Mouse (Mus musculus) embryonic facial prominence, embryonic 14.5 days (tissue): ENCODE results near the gene Cfc1. TPM values are rescaled to one million over a fixed set of nuclear protein-coding genes. Genes with fewer than 3 reads are reported as not detected.

Experiments used
- ATAC-seq: fragments of 200-750 bp; cut with Nextera tagmentation; 2 replicates; pipeline ENCODE4 v1.8.0; 2017; ENCODE audit warnings: low read depth, moderate number of reproducible peaks, moderate TSS enrichment
- DNase-seq: peaks from one replicate; pipeline ENCODE4 v3.0.0-alpha.2; 2015; ENCODE audit warnings: low spot score
- H3K27ac ChIP-seq: fragments of 300-500 bp; sonication (generic); replicated peaks from 2 replicates; pipeline ENCODE4 v1.5.1; 2014; ENCODE audit warnings: low read depth, mild to moderate bottlenecking, low read length, moderate library complexity
- H3K27me3 ChIP-seq: fragments of 300-500 bp; sonication (generic); replicated peaks from 2 replicates; pipeline ENCODE4 v1.6.1; 2014; ENCODE audit warnings: low read length; ENCODE audit not compliant: control insufficient read depth, insufficient read depth
- H3K36me3 ChIP-seq: fragments of 300-500 bp; sonication (generic); 2 replicates; pipeline ENCODE4 v1.6.1; 2014; ENCODE audit warnings: low read length, mixed read lengths; ENCODE audit not compliant: control insufficient read depth, insufficient read depth
- H3K4me1 ChIP-seq: fragments of 300-500 bp; sonication (generic); 2 replicates; pipeline ENCODE4 v1.6.1; 2014; ENCODE audit warnings: antibody characterized with exemption, low read length; ENCODE audit not compliant: control insufficient read depth, insufficient read depth
- H3K4me2 ChIP-seq: fragments of 300-500 bp; sonication (generic); 2 replicates; pipeline ENCODE4 v1.6.1; 2014; ENCODE audit warnings: low read depth, mild to moderate bottlenecking, low read length, moderate library complexity, mixed read lengths
- H3K4me3 ChIP-seq: fragments of 300-500 bp; sonication (generic); 2 replicates; pipeline ENCODE4 v1.5.1; 2014; ENCODE audit warnings: low read depth, mild to moderate bottlenecking, low read length
- H3K9ac ChIP-seq: fragments of 300-500 bp; sonication (generic); 2 replicates; pipeline ENCODE4 v1.6.1; 2014; ENCODE audit warnings: low read depth, mild to moderate bottlenecking, low read length, moderate library complexity, mixed read lengths
- H3K9me3 ChIP-seq: fragments of 300-500 bp; sonication (generic); 2 replicates; pipeline ENCODE4 v1.6.1; 2016; ENCODE audit warnings: low read length; ENCODE audit not compliant: control insufficient read depth
- WGBS: fragments of 180-500 bp; shearing (Covaris S2); extraction: QIAGEN DNeasy Blood & Tissue Kit; methylation state at CpG from one replicate; pipeline ENCODE4 v1.1.7; 2014; 5-methylcytosine and 5-hydroxymethylcytosine counted together
- polyA plus RNA-seq: library from polyadenylated mRNA; unstranded; fragments of >200 nt; fragmentation: Nextera tagmentation; extraction: Ambion mirVana; gene quantifications from 2 replicates; pipeline ENCODE4 v1.2.1, GENCODE M21; 2014

The Cfc1 gene
- polyA plus RNA-seq, 1 experiment from 2014 or later: 0.35 TPM

DNA sequence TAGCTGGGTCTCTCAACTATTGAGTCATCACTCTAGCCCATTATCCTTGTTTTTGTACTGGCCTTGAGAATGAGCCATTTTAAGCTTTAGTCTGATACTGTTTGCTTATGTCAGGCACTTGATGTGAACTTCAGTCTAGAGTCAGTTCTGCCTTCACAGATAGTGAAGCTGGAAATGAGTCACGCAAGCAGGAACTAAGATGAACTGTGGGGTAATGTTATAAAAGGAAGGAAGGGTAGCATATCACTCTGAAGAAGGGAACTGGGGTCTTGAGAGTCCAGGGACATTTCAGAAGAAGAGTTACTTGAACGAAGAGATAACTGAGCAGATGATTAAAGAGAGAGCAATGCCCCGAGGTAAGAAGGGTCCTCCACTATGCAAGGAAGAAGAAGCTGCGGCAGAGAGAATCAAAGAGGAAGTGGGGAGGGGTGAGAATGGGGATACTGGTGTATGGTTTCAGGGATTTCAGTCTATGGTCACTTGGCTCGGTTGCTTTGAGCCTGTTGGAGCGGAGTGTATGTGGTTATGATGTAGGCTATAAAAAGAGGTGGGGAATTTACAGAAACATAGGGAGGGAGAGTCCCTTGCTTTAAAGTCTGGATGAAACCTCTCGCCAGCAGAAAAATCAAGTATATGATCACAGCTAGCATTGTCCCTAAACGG is 29.1 kb downstream of the Cfc1 start:
- no peak for DNase-seq
- Histone ChIP-seq H3K4me1 (no peaks in the 10 kb centered on the region), H3K27me3 (no peaks in the 10 kb centered on the region), H3K9ac (no peak overlapping the region), H3K27ac (no peak overlapping the region), H3K4me3 (no peak overlapping the region), H3K4me2 (no peak overlapping the region), H3K36me3 (no peaks in the 10 kb centered on the region), H3K9me3 (no peaks in the 10 kb centered on the region)
- 71% methylated on average over 8 of the region's 8 CpGs for whole genome bisulfite sequencing
- ATAC-seq: no peak

DNA sequence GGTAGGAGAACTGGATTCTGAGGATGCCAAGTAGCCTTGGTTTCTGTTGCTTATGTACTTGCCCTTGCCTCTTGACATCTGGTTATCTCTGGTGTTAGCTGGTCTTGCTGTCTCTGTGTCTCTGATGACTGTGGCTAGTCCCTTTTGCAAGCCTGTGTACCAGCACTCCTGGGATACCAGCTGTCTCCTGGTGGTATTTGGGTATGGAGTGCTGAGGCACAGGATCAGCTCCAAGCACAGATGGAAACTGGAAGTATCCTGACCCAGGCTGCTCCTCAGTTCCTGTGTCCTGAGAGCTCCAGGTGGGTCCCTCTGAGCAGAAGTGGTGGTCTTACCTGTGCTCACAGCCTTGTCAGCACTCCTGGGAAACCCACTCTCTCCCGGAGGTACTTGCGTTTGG is 32.7 kb downstream of the Cfc1 start:
- ATAC-seq (no peak), DNase-seq (no peak)
- H3K4me3 ChIP-seq: no peak overlapping the region
- H3K36me3 ChIP-seq: no peaks in the 10 kb centered on the region
- H3K4me1 ChIP-seq: no peaks in the 10 kb centered on the region
- no peak overlapping the region for H3K4me2 ChIP-seq
- no peaks in the 10 kb centered on the region for H3K9me3 ChIP-seq
- no peak overlapping the region for H3K27ac ChIP-seq
- no peaks in the 10 kb centered on the region for H3K27me3 ChIP-seq
- WGBS: 98% methylated on average over 2 of the region's 2 CpGs
- H3K9ac ChIP-seq: no peak overlapping the region

DNA sequence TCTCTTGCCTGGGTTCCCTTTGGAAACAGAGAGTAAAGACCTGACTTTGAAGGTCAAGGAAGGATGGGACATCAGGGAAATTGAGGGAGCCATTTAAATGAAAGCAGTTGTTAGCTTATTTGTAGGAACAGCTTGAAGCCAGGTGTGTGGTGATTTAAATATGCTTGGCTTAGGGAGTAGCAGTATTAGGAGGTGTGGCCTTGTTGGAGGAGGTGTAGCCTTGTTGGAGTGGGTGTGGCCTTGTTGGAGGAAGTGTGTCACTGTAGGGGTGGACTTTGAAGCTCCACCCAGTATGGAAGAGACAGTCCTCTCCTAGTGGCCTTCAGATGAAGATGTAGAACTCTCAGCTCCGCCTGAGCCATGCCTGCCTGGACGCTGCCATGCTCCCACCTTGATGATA is 34.4 kb downstream of the Cfc1 start:
- Histone ChIP-seq H3K9ac (no peak overlapping the region), H3K4me2 (no peak overlapping the region), H3K36me3 (no peaks in the 10 kb centered on the region), H3K4me3 (no peak overlapping the region), H3K9me3 (no peaks in the 10 kb centered on the region), H3K27ac (no peak overlapping the region), H3K27me3 (no peaks in the 10 kb centered on the region), H3K4me1 (no peaks in the 10 kb centered on the region)
- ATAC-seq: no peak
- WGBS: 100% methylated on average over 2 of the region's 2 CpGs
- no peak for DNase-seq

DNA sequence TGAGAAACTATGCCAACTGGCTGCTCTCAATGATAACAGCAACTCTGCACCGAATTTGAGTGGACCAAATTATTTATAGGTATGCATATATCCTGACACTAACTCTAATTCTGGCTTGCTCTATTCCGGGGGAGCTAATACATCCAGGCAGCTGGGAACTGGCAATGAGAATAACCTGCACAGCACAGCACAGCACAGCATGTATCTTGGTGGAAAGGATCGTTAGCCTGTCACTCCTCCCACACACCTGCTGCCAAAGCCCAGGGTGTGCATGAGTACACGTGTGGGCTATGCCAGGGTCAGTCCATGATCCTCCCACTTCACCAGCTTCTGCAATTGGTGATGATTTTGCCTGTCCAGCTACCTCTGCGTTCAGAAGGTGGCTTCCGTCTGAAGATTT is 36.0 kb downstream of the Cfc1 start:
- H3K9ac ChIP-seq: no peak overlapping the region
- no peak overlapping the region for H3K4me3 ChIP-seq
- WGBS: 77% methylated on average over 6 of the region's 6 CpGs
- no peaks in the 10 kb centered on the region for H3K27me3 ChIP-seq
- H3K36me3 ChIP-seq: no peaks in the 10 kb centered on the region
- no peak for ATAC-seq
- H3K4me2 ChIP-seq: no peak overlapping the region
- no peaks in the 10 kb centered on the region for H3K4me1 ChIP-seq
- no peaks in the 10 kb centered on the region for H3K9me3 ChIP-seq
- DNase-seq: no peak
- no peak overlapping the region for H3K27ac ChIP-seq

DNA sequence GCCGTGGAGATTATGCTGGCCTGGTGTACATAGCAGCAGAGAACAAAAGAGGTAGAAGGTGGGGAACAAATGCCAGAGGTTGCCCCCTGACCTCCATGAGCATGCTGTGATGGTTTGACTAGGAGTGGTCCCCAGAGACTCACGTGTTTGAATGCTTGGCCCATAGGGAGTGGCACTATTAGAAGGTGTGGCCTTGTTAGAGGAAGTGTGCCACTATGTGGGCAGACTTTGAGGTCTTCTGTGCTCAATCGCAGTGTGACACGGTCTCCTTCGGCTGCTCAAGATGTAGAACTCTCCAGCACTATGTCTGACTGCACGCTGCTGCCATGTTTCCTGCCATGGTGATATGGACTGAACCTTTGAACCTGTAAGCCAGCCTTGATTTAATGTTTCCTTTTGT is 37.8 kb downstream of the Cfc1 start:
- no peaks in the 10 kb centered on the region for H3K4me1 ChIP-seq
- ATAC-seq (no peak), DNase-seq (no peak)
- no peaks in the 10 kb centered on the region for H3K36me3 ChIP-seq
- 83% methylated on average over 6 of the region's 6 CpGs for WGBS
- peaks cover 5% of the 10 kb centered on the region; the same call in 1 of the 2 replicates for H3K27me3 ChIP-seq
- H3K9me3 ChIP-seq: no peaks in the 10 kb centered on the region
- no peak overlapping the region for H3K27ac ChIP-seq
- H3K4me3 ChIP-seq: no peak overlapping the region
- no peak overlapping the region for H3K4me2 ChIP-seq
- H3K9ac ChIP-seq: no peak overlapping the region

DNA sequence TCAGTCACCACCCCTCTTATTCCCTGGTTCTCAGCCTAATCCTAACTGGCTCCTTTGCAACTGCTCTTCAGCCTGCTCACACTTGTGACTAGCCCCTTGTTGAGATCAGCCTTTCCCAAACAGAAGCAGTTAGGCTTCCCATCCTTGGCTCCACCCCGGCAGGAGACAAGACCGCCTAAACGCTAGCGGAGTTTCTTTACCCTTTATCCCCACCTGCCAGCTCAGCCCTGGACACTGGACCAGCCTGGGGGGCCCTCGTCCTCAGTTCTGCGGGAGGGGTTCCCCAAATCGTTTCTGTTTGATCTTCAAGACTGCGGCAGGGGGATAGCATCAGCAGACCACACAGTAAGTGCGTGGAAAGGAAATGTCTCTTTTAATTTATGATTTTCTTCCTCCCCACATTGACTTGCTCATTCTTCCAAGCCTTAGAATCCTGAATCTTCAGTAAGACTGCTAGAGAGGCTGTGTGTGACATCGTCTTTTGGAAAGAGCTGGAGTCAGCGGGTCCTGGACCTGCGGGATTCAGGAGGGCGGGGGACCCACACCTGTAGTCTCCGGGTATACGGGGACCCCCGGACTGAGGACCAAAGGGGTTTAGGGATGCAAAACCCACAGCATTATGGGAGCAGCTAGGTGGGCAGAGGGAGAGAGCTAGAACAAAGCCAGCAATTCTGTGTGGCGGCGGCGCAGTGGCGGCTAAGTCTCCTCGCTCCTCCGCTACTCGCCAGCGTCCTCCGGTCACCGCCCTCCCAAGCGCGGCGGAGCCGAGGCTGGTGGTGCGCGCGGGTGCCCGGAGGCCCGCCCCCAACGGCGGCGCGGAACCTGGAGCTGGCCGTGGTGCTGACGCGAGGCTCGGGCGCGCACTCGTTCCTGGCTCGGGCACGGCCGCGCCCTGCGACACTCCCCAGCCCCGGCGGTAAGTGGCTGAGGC is 43.7 kb downstream of the Cfc1 start, which contains the start of gene Amer3:
TSS of gene Amer3 (plus strand) at position 807 of the 931 bp plus-strand sequence.
- peak; percentile 95 for ATAC-seq
- H3K4me3 ChIP-seq: peak within 1 kb of the TSS; percentile 34
- H3K36me3 ChIP-seq: no peaks in the 10 kb centered on the region
- H3K27me3 ChIP-seq: peaks cover 31% of the 10 kb centered on the region
- no peaks in the 10 kb centered on the region for H3K9me3 ChIP-seq
- DNase-seq: peak; percentile 81
- WGBS: under 1% methylated on average over 22 of the region's 53 CpGs
- no peak within 1 kb of the TSS for H3K27ac ChIP-seq
- H3K4me2 ChIP-seq: peak within 1 kb of the TSS; percentile 63
- H3K4me1 ChIP-seq: peaks cover 3% of the 10 kb centered on the region
- H3K9ac ChIP-seq: 0 out of 2 replicates have a peak within 1 kb of the TSS, but pooled peaks have one; percentile 34

DNA sequence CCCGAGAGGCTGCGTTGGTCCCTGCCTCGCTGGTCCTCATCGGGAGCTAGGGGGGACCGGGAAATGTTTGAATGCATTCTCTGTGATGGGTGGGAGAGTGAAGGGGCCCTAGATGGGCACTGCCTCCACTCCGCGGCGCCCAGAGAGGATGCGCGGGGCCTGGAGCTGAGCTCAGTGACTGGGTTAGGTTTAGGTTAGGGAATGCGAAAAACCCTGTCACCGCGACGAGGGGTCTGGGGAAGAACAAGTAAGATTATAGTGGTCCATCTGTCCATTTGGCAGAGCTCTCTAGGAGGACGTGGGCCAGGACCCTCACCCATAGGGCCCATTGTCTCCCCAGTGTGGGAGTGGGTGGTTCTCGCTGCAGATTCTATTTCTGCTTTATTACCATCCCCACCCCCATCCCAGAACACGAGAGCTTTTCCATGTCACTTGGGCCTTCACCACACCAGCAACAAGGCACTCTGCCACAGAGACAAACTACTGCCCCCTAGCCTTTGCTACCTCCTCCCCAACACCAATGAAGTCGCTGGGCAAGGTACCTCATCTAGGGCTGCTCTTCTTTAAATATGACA is 44.4 kb downstream of the Cfc1 start:
- Histone ChIP-seq H3K4me1 (peaks cover 3% of the 10 kb centered on the region), H3K4me2 (peak overlapping the region; percentile 63), H3K27me3 (peaks cover 31% of the 10 kb centered on the region), H3K4me3 (peak overlapping the region; percentile 34), H3K9me3 (no peaks in the 10 kb centered on the region), H3K9ac (0 out of 2 replicates have a peak overlapping the region, but pooled peaks have one; percentile 34), H3K27ac (no peak overlapping the region), H3K36me3 (no peaks in the 10 kb centered on the region)
- under 1% methylated on average over 18 of the region's 18 CpGs for WGBS
- ATAC-seq (no peak), DNase-seq (no peak)

DNA sequence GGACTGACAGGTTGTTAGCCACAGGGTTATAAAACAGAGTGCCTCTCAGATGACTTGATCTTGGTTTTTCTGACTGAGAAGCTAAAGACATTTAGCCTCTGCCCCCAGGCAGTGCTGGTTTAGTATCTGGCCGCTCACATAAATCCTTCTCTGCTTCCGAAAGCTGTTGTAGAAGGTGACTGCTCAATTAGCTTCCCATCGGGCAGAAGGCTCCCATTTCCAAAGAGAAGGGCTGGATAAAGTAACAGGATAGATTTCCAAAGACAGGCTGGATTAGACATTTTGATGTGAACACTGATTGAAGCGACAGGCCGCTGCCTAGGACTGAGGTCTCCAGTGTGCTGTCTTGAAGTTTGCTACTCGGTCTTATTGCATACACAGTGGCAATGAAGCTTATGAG is 46.8 kb downstream of the Cfc1 start:
- Histone ChIP-seq H3K27me3 (peaks cover 31% of the 10 kb centered on the region), H3K4me1 (peaks cover 3% of the 10 kb centered on the region), H3K36me3 (no peaks in the 10 kb centered on the region), H3K9ac (no peak overlapping the region), H3K4me2 (no peak overlapping the region), H3K9me3 (no peaks in the 10 kb centered on the region), H3K4me3 (no peak overlapping the region), H3K27ac (no peak overlapping the region)
- no peak for DNase-seq
- ATAC-seq: no peak
- WGBS: 63% methylated on average over 6 of the region's 6 CpGs
